Mouse (Mus musculus): ENCODE data around the gene Nprl2.

Nprl2 gene

DNA sequence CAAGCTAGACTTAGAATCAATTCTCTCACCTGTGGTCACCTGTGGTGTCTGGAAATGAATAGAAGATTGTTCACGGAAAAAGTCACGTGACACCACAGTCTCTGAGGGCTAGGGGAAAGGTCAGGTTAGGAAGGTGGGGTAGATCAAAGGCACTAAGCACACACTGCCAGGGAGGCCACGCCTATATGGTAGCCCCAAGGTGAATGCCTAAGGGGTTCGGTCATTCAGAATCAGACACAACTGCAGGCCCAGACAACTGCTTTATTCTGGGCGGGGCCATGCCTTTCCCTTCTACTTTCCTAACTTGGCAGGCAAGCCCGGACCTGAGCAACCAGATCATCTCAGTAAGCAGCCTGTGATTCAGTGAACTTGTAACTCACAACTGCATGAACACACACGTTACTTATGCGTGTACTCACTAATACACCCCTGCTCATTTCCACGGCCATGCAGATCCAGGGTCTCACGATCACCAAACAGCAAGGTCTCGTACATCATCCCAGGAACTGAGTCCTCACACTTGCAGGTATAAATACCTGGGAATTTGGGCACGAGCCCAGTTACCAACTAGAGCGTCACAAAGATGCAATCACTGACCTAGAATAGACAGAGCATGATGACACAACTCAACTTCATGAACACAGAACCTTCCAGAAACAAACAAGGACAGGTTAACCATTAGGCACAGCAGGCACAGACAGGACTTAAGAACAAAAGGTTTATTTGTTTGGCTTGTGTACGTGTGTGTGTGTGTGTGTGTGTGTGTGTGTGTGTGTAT lies 33.7 kb downstream of the Nprl2 start:
- in situ Hi-C loops (cut with MboI; ENCODE audit: low sequenced_read_pairs), result no loop called here

- in situ Hi-C loops (cut with MboI; ENCODE audit: low sequenced_read_pairs), result no loop called here
Observed at GRCm38 (mm10) chr9:107576357-107577107, 34.5 kb downstream of the Nprl2 start, which contains the start of gene Hyal1. Gene Hyal1, plus strand, starts transcription at chr9:107576927.

GRCm38 (mm10) chr9:107577871-107578270 lies 35.8 kb downstream of the Nprl2 start:
- in situ Hi-C loops (cut with MboI; ENCODE audit: low sequenced_read_pairs), result no loop called here

GRCm38 (mm10) chr9:107578587-107578986 lies 36.6 kb downstream of the Nprl2 start, which contains the start of gene Naa80:
Gene Naa80, plus strand, starts transcription at chr9:107578887.
- in situ Hi-C loops (cut with MboI; ENCODE audit: low sequenced_read_pairs), result no loop called here

DNA sequence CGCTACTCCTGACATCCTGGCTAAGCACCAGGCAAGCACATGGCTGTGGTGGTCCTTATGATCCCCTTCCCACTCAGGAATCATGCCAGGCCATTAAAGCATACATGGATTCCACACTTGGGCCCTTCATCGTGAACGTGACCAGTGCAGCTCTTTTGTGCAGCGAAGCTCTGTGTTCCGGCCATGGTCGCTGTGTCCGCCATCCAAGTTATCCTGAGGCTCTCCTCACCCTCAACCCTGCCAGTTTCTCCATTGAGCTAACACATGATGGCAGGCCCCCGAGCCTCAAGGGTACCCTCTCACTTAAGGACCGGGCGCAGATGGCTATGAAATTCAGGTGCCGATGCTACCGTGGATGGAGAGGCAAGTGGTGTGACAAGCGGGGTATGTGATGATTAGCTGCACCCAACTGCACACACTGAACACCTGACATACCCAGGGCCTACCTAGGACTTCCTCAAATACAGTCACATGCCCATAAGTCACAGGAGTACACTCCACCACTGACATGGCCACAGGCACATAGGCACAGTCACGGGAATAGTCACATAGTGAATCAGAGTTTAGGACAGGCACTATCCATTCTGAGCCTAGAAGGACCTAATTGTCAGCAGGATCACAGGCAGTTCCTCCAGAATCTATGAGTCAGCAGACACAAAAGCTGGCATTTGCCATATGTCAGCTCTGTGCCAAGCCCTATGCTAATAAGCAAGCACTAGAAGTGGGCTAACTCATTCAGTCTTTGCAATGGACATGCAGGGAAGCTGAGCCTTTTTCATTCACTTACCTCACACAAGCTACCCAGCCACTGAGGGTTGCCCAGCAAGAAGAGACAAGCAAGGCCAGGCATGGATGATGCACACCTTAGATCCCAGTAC lies 37.2 kb downstream of the Nprl2 start:
- in situ Hi-C loops (cut with MboI; ENCODE audit: low sequenced_read_pairs), result no loop called here

DNA sequence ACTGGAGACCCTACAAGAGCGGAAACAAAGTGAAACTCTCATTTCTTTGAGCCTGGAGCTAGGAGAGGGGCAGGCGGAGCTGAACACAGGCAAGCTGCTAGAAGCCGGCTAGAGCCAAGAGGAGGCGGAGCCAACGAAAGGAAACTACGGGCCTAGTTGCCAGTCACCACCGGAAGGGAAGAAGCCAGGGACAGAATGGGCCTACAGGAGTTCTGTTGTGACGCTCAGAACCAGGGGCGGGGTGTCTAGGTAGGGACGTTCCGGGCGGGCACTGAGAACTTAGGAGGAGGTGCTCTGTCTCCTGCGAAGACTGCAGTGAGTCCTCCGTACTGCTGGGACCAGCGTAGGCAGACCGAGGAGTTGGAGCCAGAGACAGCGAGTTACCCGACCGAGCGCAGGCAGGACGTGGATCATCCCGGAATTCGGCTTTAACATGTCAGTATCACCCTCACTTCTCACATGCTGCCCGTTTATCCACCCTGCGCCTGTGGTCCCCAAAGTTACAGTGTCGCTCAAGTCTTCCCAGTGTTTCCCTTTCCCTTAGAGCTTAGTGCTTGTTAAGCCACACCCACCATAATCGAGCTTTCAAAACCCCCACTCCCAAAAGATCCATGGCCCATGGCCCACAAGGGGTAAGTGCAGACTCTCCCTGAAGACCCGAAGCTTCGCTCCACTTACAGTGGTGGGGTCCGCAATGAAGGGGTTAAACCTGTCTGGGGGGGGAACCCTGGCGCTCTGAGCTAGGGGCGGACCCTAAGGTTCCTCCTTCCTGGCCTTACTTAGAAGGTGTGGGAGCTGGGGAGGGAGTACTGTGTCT lies 38.7 kb downstream of the Nprl2 start, which contains the start of gene Hyal3:
Hyal3 (plus strand) TSS at position 318 of the 817 bp plus-strand sequence.
- in situ Hi-C loops (cut with MboI; ENCODE audit: low sequenced_read_pairs), result no loop called here

DNA sequence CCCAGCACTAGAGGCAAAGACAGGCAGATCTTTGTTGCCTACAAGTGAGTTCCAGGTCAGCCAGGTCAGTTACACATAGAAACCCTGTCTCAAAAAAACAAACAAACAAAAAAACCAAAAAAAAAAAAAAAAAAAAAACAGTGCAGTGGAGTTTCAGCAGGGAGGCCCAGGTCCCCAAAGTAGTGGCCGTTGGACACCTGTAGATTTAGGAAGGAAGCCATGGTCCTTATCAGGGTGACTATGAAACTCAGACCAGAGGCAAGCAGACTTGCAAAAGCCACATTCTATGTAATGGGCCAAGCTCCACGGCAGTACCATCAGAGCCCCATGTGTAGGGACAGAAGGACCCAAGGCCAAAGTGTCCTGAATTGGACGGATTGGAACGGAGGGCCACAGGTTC lies 39.6 kb downstream of the Nprl2 start:
- in situ Hi-C loops (cut with MboI; ENCODE audit: low sequenced_read_pairs), result no loop called here

DNA sequence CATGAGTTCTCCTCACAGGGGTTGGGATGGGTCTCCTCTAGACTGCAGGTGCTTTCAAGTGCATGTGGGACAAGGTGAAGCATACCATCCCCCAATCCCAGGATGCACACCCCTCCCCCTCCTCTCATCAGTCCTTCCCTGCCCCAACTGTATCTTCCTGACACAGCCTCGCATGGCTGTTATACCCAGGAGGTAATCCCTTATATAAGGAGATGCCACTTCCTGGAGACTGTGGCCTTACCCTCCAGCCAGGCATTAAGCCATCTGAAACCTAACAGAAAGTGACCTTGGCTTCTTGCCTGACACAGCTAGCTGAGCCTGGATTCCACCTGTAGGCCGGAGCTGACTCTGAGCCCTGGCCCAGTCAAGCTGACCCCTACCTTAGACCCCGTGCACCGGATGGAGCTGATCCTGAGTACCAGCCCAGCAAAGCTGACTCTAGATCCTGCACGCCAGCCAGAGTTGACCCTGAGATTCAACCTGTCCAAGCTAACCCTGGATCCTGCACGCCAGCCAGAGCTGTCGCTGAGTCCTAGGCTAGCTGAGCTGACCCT lies 40.6 kb downstream of the Nprl2 start:
- in situ Hi-C loops (cut with MboI; ENCODE audit: low sequenced_read_pairs), result no loop called here

GRCm38 (mm10) chr9:107583174-107583573 lies 41.1 kb downstream of the Nprl2 start:
- in situ Hi-C loops (cut with MboI; ENCODE audit: low sequenced_read_pairs), result no loop called here

DNA sequence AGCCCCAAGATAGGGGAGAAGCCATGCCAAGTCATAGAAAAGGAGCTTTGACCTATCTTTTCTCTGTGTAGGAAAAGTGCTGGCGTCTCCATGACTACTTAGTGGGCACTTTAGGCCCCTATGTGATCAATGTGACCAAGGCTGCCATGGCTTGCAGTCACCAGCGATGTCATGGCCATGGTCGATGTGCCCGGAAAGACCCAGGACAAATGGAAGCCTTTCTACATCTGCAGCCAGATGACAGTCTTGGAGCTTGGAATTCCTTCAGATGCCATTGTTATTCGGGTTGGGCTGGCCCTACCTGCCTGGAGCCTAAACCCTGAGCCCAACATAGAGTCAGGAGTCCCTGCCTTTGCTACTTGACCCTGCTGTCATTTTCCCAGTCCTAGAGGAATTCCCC lies 44.5 kb downstream of the Nprl2 start:
- in situ Hi-C loops (cut with MboI; ENCODE audit: low sequenced_read_pairs), result no loop called here

DNA sequence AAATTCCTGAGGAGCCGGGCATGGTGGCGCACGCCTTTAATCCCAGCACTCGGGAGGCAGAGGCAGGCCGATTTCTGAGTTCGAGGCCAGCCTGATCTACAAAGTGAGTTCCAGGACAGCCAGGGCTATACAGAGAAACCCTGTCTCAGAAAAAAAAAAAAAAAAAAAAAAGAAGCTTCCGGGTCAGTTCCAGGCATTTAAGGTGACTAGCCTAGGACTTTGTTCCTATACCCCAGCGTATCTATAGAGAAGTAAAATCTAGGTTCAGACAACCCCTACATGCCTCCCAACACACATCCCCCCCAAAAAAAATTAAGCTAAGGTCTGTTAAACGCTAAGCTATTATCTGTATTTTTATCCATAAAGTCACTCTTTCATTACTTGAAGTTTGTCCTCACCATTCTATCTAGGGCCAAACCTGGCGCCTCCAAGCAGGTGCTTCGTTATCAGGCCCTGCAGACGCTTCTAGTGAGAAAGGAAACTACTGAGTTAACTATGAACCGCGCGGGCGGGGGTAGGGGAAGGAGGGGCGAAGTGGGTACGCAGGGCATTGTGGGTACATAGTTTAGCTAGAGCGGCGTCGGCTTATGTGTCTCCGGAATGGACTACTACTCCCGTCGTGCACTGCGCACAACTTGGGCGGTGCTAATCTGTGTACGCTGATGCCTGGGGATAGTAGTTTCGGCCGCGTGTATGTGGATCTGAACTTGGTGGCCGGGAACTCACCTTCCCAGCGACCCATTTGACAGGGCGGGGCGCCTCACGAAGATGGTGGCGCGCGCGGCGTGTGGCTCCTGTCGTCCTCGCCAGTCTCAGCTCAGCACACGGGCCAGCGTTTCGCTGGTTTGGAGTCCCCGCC lies 45.2 kb downstream of the Nprl2 start, which contains the start of gene Ifrd2:
Ifrd2 (plus strand) TSS at position 669 of the 859 bp plus-strand sequence.
- in situ Hi-C loops (cut with MboI; ENCODE audit: low sequenced_read_pairs), result no loop called here

DNA sequence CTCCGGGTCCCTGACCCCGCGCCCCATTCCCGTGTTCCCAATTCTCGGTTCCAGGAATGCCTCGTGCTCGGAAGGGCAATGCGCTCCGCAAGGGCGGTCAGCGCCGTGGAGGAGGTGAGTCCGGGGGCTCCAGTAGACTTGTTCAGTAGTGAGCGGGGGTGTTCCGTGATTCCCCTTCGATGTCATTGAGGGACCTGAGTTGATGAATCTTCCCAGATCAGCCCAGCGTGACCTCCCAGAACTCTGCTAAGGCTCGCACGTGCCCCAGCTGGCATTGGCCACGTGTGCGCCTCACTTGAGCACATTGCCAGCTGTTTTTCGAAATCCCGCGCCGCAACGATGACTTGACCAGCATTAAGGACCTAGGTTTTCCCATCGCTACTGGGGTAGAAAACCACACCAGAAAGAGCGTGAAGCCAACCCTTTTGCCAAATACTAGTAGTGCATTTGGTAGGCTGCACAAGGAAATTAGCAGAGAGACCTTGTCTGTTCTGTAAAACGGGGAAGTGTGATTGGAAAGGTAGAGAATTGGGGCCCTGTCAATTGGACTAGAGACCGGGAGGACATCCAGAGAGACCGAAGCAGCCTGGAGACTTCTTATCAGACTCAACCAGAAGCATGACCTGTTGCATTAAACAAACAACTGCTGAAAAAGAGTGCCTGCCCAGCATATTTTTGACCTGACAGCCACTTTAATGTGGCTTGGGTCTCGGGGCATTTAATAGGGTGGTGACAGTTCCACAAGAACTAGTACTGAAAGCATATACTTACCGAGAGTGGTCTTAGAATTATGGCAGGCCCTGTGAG lies 46.0 kb downstream of the Nprl2 start:
- in situ Hi-C loops (cut with MboI; ENCODE audit: low sequenced_read_pairs), result no loop called here

- in situ Hi-C loops (cut with MboI; ENCODE audit: low sequenced_read_pairs), result no loop called here
Observed at GRCm38 (mm10) chr9:107590058-107590772, 48.2 kb downstream of the Nprl2 start.

- in situ Hi-C loops (cut with MboI; ENCODE audit: low sequenced_read_pairs), result no loop called here
Observed at GRCm38 (mm10) chr9:107590773-107591060, 48.7 kb downstream of the Nprl2 start.

DNA sequence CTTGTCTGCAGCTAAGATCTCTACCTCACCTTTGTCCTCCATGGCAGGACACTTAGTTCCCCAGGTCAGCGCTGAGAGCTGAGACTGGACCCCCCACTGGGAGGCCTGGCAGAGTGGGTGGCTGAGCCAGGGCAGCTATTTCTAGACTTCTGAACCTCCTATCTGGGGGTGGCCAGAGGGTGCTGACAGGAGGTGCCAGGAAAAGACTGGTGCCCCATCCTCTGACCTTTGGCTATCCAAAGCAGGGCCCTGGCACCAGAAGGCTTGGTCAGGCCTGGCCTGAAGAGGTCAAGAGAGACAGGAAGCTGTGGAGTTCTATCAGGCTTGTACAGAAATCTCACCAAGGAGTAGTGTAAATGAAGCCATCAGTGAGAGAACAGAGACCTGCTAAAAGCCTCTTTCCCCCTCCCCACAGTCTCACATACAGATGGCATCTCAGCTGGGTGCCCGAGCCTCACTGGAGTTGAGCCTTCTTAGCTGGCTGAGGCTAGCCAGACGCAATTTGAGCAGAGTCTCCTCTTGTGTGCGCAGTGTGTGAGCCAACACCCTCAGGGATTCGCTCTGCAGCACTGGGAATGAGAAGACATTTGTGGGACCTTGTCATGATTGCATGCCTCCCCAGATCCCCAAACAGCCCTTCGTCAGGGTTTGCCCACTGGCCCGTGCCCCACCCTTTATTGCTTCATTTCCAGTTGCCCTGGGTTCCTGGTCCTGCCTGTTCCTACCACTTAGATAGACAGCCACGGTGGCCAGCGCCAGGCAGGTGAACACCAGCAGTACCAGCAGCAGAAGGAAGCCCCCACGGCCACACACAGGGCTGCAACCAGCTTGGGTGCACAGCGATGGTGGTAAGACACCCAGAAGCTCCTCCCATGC lies 51.3 kb downstream of the Nprl2 start:
- in situ Hi-C loops (cut with MboI; ENCODE audit: low sequenced_read_pairs), result no loop called here

- in situ Hi-C loops (cut with MboI; ENCODE audit: low sequenced_read_pairs), result no loop called here
Observed at GRCm38 (mm10) chr9:107594281-107595062, 52.4 kb downstream of the Nprl2 start.
